Comparison of ENCODE assay signal across 16 mouse cellular contexts in genomic region chr10:69640617-69641016, GRCm38 (mm10).
DNase-seq lines count a peak whose midpoint lies in the region; ATAC-seq and TF ChIP-seq lines count a peak whose summit lies in the region.
"Had no signal": no experiment of that assay in that cellular context is flagged by ENCODE, and none has a peak within 500 bp of the region (broad histone marks: within the 10 kb centered on the region; RNA-seq: fewer than 3 reads in every experiment).

No protein-coding gene starts in this region.

- H3K4me2 ChIP-seq in heart, postnatal 0 days (ENCODE audit: low read depth, low read length) = no peak overlapping the region
- H3K4me2 ChIP-seq in liver, embryonic 11.5 days = no peak overlapping the region
- H3K4me2 ChIP-seq: embryonic facial prominence, embryonic 15.5 days; hindbrain, embryonic 15.5 days; limb, embryonic 15.5 days had no signal

- H3K9ac ChIP-seq in heart, postnatal 0 days (replicated peaks; ENCODE audit: low read depth, low read length) = no peak overlapping the region
- H3K9ac ChIP-seq in liver, adult 2 months (ENCODE audit: low read depth, low read length) = no peak overlapping the region
- H3K9ac ChIP-seq in liver, embryonic 11.5 days (ENCODE audit: low read depth, low read length) = no peak overlapping the region
- H3K9ac ChIP-seq: embryonic facial prominence, embryonic 15.5 days; hindbrain, embryonic 15.5 days; limb, embryonic 15.5 days had no signal

- no peak for TF ChIP-seq POLR2A in liver, adult 2 months (IDR thresholded peaks at IDR 0.05; ENCODE audit: extremely low read depth, insufficient read depth, low read length)

- DNase-seq in heart, postnatal 0 days (ENCODE audit: low spot score) = no peak
- no peak for DNase-seq in heart, postnatal 14 days
- no peak for DNase-seq in liver, adult 2 months (ENCODE audit: extremely low read depth, low read depth, low spot score)
- no peak for DNase-seq in liver, embryonic 11.5 days (ENCODE audit: low spot score)
- DNase-seq in thymus, postnatal 0 days (ENCODE audit: low spot score) = peak; percentile 16
- no peak for DNase-seq in thymus, postnatal 36 days
- no peak for DNase-seq in embryo, embryonic 11 days
- DNase-seq in frontal cortex, postnatal 36 days (ENCODE audit: low spot score in 2 of 2) = no peak
- DNase-seq: cerebellum, adult 11 months; kidney, adult 8-10 months; lung, postnatal 10 days; right cerebral cortex, postnatal 14 days had no signal

- no peaks in the 10 kb centered on the region for H3K9me3 ChIP-seq in heart, postnatal 0 days (replicated peaks; ENCODE audit: control insufficient read depth, low read length)
- H3K9me3 ChIP-seq in liver, embryonic 11.5 days (ENCODE audit: control insufficient read depth, low read length) = no peaks in the 10 kb centered on the region
- H3K9me3 ChIP-seq: embryonic facial prominence, embryonic 15.5 days; hindbrain, embryonic 15.5 days; limb, embryonic 15.5 days had no signal

- no peak for ATAC-seq in heart, postnatal 0 days (ENCODE audit: insufficient read depth, low read depth)
- ATAC-seq in liver, embryonic 11.5 days (replicated peaks; ENCODE audit: low FRiP score) = no peak

- H3K36me3 ChIP-seq in heart, postnatal 0 days (replicated peaks; ENCODE audit: control insufficient read depth, insufficient read depth, low read length) = no peaks in the 10 kb centered on the region
- H3K36me3 ChIP-seq in liver, adult 2 months (ENCODE audit: control insufficient read depth, insufficient read depth, low read length) = no peaks in the 10 kb centered on the region
- H3K36me3 ChIP-seq in liver, embryonic 11.5 days (ENCODE audit: control insufficient read depth, insufficient read depth, low read length) = no peaks in the 10 kb centered on the region
- H3K36me3 ChIP-seq: embryonic facial prominence, embryonic 15.5 days; hindbrain, embryonic 15.5 days; limb, embryonic 15.5 days had no signal

- H3K79me2 ChIP-seq in liver, adult 2 months (ENCODE audit: control insufficient read depth, insufficient read depth, low read length) = no peaks in the 10 kb centered on the region

- TF ChIP-seq CTCF in heart, postnatal 0 days (IDR thresholded peaks at IDR 0.05; ENCODE audit: low read depth) = peak; percentile 33; the same call in 1 of the 2 replicates
- peak; percentile 27; the same call in 1 of the 2 replicates for TF ChIP-seq CTCF in liver, adult 2 months (IDR thresholded peaks at IDR 0.05; ENCODE audit: low read depth, low read length)

- TF ChIP-seq EP300 in heart, postnatal 0 days (IDR thresholded peaks at IDR 0.05; ENCODE audit: low read depth) = no peak

- H3K27ac ChIP-seq in heart, postnatal 0 days (ENCODE audit: low read depth) = no peak overlapping the region
- H3K27ac ChIP-seq in liver, adult 2 months (replicated peaks; ENCODE audit: insufficient read depth, low read depth, low read length) = no peak overlapping the region
- H3K27ac ChIP-seq in liver, embryonic 11.5 days (ENCODE audit: low read depth, low read length) = no peak overlapping the region
- H3K27ac ChIP-seq: embryonic facial prominence, embryonic 15.5 days; hindbrain, embryonic 15.5 days; limb, embryonic 15.5 days had no signal

- no peak overlapping the region for H3K4me3 ChIP-seq in heart, postnatal 0 days (ENCODE audit: low read depth, low read length)
- H3K4me3 ChIP-seq in liver, adult 2 months (ENCODE audit: insufficient read depth, low read depth, low read length) = no peak overlapping the region
- H3K4me3 ChIP-seq in liver, embryonic 11.5 days (ENCODE audit: low read depth, low read length) = no peak overlapping the region
- H3K4me3 ChIP-seq: embryonic facial prominence, embryonic 15.5 days; hindbrain, embryonic 15.5 days; limb, embryonic 15.5 days; myocyte had no signal

- 80% methylated on average over 4 of the region's 4 CpGs for WGBS in heart, postnatal 0 days
- 74% methylated on average over 4 of the region's 4 CpGs for WGBS in liver, adult 2 months
- 69% methylated on average over 4 of the region's 4 CpGs for WGBS in liver, embryonic 11.5 days

- H3K4me1 ChIP-seq in heart, postnatal 0 days (ENCODE audit: control insufficient read depth, insufficient read depth) = peaks cover 17% of the 10 kb centered on the region
- H3K4me1 ChIP-seq in liver, adult 2 months (ENCODE audit: control insufficient read depth, insufficient read depth, low read length) = peaks cover 2% of the 10 kb centered on the region
- H3K4me1 ChIP-seq in liver, embryonic 11.5 days (replicated peaks; ENCODE audit: control insufficient read depth, insufficient read depth, low read length) = no peaks in the 10 kb centered on the region
- H3K4me1 ChIP-seq: embryonic facial prominence, embryonic 15.5 days had no signal

- intact Hi-C loops in heart, postnatal 14 days (cut with DNase I) = no loop called here

- no peaks in the 10 kb centered on the region for H3K27me3 ChIP-seq in heart, postnatal 0 days (ENCODE audit: control insufficient read depth, insufficient read depth, low read length)
- no peaks in the 10 kb centered on the region for H3K27me3 ChIP-seq in liver, adult 2 months (ENCODE audit: control insufficient read depth, insufficient read depth, low read length)
- H3K27me3 ChIP-seq in liver, embryonic 11.5 days (replicated peaks; ENCODE audit: control insufficient read depth, insufficient read depth, low read length) = no peaks in the 10 kb centered on the region
- H3K27me3 ChIP-seq: embryonic facial prominence, embryonic 15.5 days; hindbrain, embryonic 15.5 days; limb, embryonic 15.5 days had no signal
